Mouse (Mus musculus) regulatory T cell (primary cell): Measurements from ENCODE around the gene Rpl19.

Experiments
- in situ Hi-C: fragments of 300-600 bp; cut with MboI, MseI; formaldehyde crosslinking; loops from one replicate; pipeline ENCODE4 v1.15.1; 2025; ENCODE audit warnings: high pct_unique_total_duplicates

Rpl19 gene

DNA sequence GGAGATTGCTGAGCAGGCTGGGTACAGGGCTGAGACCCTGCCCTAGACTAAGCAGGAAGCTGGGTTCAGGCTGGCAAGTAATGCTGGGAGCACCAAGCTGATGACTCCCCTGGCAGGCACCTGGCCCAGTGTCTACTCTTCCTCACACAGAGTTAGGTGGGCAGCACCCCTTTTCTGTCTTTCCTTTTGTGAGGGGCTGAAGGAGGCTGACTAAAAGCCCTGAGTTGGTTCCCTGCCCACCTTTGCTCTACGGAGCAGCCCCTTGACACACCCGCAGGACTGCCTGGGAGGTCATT lies 24.0 kb downstream of the Rpl19 start:
- in situ Hi-C loops = no loop called here

DNA sequence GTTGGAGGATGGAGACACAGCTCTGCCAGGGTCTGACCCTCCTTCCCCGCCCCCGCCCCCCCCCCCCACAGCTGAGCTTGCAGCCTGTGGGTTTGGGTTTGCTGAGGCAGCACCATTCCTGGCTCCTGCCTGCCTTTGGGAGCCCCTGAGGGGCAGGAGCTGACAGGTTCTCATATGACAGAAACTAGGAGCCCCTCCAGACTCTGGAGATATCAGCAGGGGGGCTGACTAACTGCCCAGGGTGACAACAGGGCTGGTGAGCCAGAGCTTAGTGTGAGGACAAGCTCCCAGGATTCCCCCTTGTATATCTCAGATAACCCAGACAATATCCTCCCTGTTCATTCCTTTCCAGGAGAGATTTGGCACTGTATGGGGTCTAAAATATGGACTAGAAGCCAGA lies 24.4 kb downstream of the Rpl19 start:
- in situ Hi-C loops = no loop called here

DNA sequence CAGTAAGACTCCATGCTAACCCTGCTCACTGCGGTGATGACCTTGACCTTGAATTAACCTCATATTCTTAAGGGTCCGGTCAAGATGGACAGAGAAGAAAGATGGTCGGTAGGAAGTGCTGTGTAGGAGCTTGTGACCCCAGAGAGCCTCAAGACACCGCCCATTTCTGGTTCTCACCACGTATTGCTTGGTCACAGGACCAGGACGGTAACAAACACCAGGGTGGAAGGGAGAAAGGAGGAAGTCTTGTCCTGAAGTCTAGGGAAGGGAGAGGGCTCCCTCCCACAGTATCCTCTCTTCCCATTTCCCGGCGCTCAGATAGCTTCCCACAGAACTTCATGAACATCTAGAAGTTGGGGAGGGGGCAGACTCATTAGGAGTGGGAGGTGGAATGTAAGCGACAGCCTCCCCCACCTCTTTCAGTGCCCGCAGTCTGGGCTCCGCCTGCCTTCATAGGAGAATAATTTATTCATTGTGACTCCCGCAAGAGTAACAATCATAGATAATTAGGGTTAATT lies 25.2 kb downstream of the Rpl19 start:
- in situ Hi-C loops = no loop called here

DNA sequence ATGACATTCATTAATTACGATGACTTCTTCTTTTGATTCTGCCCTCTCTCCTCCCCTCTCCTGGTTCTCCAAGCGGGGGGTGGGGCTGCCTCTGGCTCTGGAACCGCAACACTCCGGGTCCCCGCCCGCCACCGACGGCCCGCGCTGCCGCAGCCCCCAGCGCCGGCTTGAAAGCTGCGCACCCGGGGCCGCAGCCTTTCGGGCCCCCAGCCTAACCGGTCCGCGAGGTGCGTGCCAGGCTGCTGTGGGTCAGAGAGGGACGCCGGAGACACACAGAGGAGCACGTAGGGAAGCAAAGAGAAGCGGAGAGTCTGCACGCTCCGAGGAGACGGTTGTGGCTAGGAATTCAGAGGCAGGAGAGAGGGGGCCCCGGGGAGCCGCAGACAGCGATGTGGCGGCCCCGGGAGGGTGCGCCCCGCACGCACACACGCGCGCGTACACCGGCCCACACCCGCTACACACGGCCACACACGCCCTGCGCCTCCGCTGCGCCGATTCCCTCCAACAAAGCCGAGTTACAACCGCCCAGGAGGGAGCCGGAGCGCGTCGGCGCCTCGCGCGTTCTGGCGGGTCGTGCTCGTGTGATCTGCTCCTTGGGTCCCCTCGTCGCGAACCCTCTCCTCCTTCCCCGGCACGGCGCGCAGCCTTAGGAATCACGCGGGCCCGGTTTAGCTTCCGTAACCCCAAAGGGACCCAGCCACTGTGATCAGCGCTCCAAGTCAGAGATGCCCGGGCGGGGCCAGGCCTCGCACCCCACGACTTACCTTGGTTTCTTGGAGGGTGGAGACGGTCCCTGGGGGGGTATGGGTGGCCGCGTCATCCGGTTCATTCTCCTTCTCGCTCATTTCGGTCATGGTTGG lies 25.8 kb downstream of the Rpl19 start:
- in situ Hi-C loops = no loop called here

DNA sequence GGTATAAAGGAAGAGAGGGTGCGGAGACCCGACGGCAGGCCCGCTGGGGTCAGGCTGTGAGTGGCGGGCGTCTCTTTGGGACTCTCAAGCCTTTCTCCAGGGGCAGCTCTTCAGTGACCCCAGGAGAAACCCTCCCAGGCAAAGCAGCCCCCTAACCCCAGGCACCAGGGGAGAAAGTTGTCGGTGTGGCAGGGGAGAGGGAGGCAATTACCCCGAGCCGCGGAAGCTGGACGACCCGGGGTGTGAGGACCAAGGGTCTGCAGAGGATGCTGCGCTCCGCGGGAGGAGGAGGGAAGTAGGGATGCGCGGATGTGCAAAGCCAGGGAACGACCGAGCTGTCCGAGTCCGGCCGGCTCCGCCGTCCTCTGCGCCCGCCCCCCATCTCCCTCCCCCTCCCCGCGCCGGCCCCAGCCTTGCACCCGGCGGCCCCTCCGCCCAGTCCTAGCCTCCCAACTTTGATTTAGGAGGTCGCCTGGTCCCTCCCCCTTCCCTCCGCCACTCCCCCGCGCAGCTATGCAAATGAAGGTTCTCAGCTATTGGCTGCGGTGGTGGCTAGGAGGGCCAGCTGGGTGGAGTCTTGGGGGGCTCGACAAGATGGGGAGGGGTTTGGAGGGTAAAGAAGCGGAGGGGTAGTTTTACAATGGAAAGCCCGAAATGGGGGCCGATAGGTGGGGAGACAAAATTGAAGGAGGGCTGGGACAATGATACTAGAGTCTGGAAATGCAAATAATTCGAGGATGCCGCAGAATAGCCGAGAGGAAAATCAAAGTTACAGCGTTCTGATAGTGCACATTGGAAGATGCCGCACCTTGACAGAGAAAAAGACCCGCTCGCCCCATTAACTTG lies 26.7 kb downstream of the Rpl19 start, which contains the start of gene Stac2:
TSS of gene Stac2 (minus strand) at position 474 of the 846 bp plus-strand sequence.
- in situ Hi-C loops = no loop called here

DNA sequence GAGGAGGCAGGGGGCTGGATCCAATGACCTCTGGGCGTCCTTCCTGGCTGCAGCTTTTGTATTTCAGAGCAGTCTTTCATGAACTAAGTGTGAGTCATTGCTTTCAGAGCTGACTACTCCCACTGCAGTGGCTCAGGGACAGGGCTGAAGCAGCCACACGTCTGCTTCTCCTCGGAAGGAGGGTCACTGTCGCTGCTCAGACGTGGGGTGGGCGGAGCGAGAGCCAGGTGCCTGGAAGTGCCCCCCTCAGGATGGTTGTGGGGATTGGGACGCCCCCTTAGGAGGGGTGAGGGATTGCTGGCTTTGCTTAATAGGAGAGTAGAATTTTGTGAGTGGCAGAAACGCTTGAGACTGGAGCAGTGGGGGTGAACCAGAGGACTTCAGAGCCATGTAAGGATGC lies 31.0 kb downstream of the Rpl19 start:
- in situ Hi-C loops = no loop called here

DNA sequence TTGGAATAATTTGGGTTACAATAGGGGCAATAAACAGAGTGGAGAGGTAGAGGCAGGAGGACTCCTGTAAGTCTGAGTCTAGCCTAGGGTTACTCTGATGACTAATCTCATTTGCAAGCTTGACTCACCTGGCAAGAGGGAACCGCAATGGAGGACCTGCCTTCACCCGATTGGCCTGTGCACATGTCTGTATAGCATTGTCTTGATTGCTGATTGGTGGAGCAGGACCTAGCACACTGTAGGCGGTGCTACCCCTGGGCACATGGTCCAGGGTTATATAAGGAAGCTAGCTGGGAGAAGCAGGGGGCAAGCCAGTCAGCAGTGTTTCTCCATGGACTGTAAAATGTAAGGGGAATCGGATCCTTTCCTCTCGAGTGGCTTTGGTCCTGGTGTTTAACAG lies 31.5 kb downstream of the Rpl19 start:
- in situ Hi-C loops = no loop called here

DNA sequence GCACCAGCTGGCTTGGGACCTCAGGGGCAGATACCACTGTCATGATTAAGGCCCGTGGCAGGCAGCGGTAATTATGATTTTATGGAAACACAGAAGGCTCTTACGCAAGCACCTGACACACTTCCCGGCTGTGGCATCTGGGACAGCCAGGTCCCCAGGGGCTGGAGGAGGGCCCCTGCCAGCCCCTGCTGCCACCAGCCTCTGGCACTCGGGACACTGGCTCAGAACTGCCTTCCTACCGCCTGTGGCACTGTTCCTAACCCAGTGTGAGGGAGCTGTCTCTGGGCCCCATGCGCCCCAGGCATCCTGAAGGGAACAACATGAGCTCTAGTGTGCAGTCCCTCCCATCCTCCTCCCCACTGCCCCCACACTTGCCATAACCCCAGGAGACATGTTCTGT lies 33.2 kb downstream of the Rpl19 start:
- in situ Hi-C loops = loop anchor here (10.0 kb wide), 2 partner anchors 485 to 1035 kb away; partner anchors contain the start of gene Srcin1

DNA sequence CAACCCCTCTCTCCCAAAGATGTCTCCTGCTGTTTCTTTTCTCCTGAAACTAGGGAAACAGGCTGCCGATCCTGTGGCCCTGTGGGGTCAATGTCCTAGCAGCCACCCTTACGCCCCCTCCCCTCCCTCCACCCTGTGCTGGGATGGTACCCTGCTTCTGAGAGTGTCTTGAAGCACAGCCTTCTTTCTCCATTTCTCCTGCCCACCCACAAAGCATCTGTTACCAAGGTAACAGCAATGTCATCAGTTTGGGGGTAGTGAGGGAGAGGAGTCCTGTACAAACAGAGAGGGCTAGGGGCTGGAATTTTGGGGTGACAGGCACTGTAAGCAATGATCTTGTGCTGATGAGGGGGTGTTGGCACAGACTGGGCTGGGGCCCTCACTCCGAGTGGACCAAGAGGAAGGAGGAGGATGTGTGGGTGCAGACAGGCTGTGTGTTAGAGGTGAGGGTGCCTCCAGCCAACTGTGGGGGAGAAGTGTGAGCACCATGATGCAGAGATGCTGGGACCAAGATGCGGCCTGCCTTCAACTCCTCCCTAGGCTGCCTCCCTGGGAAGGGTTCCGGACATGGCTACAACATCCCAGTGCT lies 33.7 kb downstream of the Rpl19 start:
- in situ Hi-C loops = loop anchor here (10.0 kb wide), 2 partner anchors 485 to 1035 kb away; partner anchors contain the start of gene Srcin1

DNA sequence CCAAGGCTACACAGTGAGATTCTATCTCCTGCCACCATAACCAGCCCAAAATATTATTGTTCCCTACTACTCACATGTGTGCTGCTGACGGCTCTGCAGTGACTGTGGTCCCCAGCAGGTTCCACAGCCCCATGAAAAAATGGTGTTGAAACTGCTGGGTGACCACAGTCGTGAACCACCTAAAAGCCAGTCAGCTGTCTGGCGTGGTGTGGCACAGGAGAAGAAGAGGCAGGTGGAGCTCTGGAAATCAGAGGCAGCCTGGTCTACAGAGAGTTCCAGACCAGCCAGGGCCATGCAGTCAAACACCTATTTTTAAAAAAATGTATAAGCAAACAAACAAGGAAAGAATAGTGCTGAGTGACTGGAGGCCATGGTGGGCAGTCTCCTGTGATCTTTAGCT lies 34.9 kb downstream of the Rpl19 start:
- in situ Hi-C loops = loop anchor here (10.0 kb wide), 2 partner anchors 487 to 1033 kb away; partner anchors contain the start of gene Srcin1

DNA sequence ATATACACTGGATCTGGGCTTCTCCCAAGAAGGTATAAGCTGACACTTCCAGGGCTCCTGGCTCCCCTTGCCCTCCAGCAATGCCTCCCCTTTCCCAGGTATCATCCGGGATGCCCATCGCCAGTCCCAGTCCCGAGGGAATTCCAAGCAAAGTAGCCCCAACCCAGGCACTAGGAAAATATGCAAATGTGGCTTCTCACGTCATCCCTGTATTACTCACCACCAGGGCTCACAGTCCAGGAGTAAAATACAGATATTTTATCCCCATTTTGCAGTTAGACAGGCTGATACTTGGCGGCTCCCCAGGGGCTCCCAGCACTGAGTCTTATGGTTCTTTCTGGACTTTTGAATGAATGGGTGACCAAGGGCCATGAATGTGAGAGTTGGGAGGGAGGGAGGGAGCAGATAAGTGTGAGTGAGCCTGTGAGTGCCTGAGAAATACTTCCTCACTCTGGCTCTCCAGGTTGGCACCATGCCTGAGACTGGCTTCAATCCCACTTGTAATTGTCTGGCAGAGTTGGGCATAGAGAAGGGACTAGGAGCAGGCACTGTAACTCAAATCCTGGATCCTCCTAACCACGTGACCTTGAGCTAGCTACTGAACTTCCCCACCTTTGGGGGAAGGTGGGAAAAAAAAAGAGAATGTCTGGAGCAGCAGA lies 35.5 kb downstream of the Rpl19 start:
- in situ Hi-C loops = loop anchor here (10.0 kb wide), 2 partner anchors 487 to 1033 kb away; partner anchors contain the start of gene Srcin1

DNA sequence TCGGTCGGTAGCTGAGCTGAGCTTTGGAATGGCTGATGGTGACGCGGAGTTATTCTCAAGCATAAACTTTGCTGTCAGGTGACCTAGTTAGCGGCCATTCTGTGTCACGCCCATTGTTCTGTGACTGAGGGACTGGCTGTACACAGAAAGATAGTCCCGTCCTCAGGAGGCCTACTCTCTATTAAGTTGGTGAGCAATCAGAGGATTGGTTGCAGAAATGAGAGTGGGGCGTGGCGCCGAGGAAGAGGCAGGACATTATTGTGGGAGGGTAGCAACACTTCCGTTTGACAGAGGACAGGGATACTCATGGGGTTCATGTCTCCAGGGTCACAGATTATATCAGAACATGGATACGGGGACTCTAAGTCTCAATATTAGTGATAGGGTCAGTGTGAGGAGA lies 39.7 kb downstream of the Rpl19 start:
- in situ Hi-C loops = loop anchor here (10.0 kb wide), 2 partner anchors 491 to 1029 kb away; partner anchors contain the start of gene Srcin1

DNA sequence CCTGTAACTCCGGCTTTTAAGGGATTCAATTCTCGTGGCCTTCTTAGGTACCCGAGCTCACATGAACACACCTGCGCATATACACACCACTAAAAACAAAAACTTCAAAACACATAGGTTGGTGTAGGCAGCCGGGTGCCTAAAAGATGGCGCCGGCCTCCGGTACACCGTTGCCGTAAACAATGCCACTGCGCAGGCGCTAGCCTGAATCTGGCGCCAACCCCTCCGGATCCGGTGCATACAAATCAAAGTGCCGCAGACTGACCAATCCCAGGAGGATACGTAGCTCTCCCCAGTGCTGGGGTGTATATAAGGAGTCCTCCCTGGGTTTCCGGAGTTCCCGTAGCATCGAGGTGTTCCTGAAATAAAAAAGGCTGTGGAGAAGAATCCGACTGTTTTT lies 40.7 kb downstream of the Rpl19 start:
- in situ Hi-C loops = loop anchor here (10.0 kb wide), 2 partner anchors 492 to 1028 kb away; partner anchors contain the start of gene Srcin1

DNA sequence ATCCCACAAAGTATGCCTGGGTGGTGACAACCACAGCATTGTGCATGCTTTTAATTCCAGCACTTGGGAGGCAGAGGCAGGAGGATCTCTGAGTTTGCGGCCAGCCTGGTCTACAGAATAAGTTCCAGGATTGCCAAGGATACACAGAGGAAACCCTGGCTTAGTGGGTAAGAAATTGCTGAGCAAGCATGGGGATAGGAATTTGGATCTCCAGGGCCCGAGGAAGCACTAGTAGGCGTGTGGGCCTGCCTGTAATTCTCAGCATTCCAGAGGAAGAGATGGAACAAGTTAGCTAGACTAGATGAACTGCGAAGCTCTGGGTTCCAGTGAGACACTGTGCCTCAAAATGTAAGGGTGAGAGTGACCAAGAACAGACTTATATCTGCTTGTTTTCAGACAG lies 46.9 kb downstream of the Rpl19 start:
- in situ Hi-C loops = loop anchor here (5.0 kb wide), 1 partner anchor 36 kb away; no protein-coding TSS in a partner anchor

DNA sequence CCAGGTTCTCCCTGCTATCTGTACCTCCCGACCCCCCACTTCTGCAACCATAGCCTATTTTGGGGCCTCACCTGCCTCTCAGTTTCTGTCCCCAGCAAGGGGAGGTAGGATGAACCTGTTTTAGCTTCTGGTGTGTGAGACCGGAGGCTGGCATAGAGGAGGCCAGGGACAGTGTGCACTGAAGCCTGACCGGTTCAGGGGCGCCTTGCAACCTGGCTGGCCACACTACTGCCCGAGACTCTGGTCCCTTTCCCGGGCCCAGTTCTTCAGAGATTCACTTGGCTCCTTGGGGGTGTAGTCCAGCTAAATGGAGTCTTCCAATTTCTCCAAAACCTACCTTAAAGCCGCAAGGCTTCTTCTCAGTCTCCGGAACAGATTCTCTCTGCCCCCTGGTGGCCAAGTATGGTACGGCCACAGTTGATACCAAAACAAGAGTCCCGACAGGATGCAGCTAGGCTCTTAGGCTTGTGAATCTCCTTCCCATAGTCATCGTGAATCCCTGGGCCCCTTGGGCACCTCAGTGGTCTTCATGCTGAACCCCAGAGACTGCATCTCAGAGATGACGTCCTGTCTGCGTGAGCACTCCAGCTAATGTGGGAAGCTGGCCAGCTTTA lies 48.8 kb downstream of the Rpl19 start:
- in situ Hi-C loops = no loop called here

DNA sequence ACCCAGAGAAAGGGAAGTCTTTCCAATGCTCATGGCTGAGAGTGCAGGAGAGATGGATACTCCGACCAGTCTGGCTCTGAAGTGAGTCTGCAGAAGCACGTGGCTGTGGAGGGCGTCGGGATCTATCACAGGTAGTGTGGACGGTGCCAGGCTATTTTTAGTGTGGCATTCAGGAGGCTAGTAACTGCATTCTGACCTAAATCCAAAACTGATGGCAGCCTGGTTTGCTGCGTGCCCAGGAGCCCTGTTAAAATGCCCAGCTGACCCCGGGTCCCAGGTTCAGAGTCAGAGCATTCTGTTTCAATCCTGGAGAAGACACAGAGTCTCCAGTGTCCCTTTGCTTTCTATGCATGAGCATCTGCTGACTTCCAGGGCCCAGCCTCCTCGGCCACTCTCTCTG lies 50.6 kb downstream of the Rpl19 start:
- in situ Hi-C loops = no loop called here
